Mouse (Mus musculus) regulatory T cell (primary cell): Measurements from ENCODE around the gene Lars2.
"Not testable (repeated sequence)": the region's sequence is repeated elsewhere in the genome, so short reads cannot be mapped to it uniquely, and the experiment has no call there.

Experiments
- in situ Hi-C: fragments of 300-600 bp; cut with MboI, MseI; formaldehyde crosslinking; loops from one replicate; pipeline ENCODE4 v1.15.1; 2025; ENCODE audit warnings: high pct_unique_total_duplicates

The Lars2 gene

DNA sequence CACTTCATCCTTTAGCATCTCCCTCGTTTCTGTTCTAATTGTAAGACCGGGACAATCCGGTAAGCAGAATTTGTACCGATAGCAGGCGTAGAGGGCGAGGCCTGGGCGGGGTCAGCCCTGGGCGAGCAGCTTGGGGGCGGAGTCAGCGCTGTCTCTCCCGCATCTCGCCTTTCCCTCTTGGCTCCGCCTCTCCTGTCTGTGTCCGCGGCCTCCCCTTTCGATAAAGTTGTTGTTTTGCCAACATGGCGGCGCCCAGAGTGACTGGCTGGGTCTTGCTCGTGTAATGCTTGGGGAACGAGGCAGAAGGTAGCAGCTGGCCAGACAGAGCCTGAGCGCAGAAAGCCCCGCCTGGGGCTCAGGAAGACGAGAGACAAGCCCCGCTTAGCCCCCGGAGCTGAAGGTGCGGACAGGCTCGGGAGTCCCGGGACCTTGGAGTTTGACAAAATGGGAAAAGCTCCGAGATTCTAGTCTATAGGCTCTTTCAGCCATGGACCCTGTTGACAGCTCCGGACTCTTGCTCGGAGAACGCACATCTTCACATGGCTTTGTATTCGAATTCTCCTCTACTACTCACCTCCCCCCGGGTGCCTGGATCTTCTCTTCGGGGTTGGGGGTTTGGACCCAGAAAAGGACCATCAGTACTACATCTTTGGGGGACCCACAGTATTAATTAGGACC is at the start of gene Lars2:
TSS of gene Lars2 (plus strand) at position 220 of the 678 bp plus-strand sequence.
- in situ Hi-C loops = loop anchor here (10.0 kb wide), 1 partner anchor 1652 kb away; the partner anchor contains the start of genes Nktr and Ss18l2

DNA sequence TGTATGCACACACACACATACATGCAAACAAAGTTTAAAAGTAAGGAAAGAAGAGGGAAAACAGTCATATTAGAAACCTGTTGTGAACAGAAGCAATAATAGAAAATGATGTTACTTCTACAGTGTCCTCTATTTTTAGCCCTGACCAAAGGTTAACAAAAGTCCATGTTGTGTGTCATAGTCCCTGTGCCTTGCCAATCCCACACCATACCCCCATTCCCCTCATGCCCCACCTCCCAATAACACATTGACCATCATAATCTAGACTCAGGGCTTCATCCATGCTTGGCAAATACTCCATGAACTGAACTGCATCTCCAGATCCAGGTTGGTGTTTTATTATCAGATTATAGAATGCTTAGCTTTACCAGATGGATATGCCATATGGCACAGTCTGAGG is 40.6 kb upstream of the Lars2 start:
- in situ Hi-C loops = no loop called here

DNA sequence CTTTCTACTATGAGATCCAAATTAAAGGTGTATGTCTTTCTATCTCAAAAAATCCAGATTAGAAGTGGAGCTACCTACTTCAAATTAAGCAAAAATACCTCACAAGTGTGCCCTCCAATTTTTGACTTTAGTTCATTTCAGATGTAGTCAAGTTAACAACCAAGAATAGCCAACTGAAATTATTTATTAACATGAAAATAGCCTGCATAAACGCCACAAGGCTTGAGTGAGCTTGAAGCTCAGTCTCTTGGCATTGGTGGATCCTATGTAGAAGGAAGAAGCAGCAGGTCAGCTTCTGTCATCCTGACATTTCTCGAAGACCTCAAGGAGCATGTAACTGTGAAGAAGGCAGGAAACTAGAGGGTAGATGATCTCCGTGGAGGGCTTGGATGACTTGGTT is 38.4 kb upstream of the Lars2 start:
- in situ Hi-C loops = no loop called here

DNA sequence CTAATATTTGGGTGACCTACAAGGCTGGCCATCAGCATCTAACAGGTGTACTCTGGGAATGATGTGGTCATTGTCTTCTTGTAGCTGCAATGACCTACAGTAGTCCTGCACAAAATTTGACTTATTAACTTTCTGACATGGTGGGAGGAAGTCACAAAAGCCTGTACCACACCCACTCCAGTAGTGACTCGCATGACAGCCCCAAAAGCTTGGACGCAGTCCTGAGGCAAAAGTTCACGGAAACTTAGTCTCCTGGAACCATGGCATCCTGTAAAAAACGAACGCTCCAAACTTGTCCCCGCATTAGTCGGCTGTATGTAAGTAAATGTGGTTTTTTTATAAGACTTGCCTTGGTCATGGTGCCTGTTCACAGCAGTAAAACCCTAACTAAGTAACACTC is 36.9 kb upstream of the Lars2 start:
- in situ Hi-C loops = no loop called here

DNA sequence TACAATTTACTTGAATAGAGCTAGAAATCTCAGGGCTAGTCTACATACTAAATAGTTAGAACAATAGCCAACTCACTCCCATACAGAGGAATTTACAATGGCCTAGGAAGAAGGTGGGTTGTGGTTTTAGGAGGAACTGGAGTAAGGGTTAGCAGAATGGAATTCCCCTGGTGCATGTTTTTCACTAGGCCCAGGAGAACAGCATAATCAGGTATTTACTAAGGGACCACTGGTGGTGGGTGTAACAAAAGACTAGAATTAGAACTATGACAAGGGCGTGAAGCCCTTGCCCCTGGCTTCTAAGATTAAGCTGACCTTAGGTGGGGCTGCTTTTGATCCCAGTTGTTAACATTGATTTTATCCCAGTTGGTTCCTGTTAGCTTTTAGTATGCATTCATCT is 36.5 kb upstream of the Lars2 start:
- in situ Hi-C loops = not testable (repeated sequence)

DNA sequence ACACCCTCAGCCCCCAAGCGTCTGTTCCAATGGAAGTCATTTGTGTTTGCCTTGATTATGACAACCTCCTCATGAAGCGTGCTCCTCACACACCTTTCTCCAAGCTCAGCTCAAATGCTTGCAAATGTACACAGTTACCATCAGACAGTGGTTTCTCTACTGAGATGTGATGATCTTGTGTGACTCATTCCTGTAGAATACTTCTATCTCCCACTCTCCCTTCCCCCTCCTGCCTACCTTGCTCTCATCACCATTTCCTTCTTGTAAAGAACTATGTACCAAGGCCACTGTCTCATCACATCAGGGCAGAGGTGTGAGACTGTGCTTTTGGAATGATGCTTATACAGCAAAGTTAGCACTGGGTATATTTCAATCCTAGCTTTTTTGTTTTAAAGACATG is 33.2 kb upstream of the Lars2 start:
- in situ Hi-C loops = no loop called here

DNA sequence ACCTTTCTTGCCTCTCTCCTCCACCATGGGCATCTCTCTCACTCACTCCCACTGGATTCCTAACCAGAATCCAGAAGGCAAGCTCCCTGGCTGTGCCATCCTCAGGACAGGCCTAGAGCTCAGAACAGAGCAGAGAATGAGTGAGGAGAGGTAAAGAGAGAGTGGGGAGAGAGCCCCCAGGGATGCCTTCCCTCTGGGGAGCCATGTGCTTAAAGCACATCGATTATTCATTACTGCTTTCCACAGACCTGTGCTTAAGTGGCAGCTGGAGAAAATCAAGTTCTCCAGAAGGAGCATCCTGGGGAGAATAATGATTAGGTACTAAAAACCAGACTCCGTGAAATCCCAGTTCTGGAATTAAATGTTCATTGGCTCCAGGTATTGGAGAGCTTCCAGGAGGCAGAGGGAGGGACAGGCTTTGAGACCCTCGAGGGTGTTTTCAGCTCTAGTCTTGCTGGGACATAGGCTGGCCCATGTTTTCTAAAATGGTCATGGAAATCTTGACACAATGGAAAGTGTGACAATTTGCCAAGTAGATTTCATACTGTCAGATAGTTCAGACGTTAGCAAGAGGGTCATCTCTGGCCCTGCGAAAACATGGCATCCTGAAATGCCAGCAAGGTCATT is 31.6 kb upstream of the Lars2 start:
- in situ Hi-C loops = no loop called here

DNA sequence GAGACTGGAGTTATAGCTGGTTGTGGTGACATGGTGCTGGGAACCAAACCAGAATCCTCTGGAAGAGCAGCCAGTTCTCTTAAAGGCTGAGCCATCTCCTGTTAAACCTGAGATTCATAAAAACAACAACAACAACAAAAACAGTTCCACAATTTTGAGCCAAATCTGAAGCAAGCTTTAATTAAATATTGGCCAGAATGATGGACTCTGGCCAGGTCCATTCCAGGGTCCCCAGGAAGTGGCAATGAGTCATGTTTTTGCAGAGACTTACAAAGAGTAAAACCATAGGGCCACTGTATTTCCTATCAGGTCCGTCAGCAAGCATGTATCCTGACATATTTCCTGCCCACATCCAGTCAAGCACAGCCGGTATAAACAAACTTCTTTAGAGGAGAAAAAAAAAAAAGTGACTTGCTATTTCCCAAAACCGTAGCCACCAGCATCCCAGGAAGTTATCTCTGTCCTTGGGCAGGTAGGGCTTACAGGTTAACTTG is 27.0 kb upstream of the Lars2 start:
- in situ Hi-C loops = no loop called here

DNA sequence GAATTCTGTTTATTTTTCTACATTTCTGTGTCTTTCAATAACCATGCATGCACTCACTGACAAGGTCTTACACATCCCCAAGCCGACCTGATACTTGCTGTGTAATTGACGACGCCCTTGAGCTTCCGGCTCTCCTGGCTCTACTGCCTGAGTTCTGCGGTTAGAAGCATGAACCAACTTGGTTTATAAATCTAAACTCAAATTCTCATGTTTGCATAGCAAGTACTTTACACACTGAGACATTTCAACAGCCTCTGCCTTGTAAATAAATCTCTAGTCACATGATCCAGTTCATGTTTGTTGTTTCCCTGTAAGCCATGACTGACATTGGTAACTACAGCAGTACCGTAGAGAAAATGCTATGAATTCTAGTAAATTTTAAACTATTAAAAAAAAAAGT is 25.5 kb upstream of the Lars2 start:
- in situ Hi-C loops = no loop called here

DNA sequence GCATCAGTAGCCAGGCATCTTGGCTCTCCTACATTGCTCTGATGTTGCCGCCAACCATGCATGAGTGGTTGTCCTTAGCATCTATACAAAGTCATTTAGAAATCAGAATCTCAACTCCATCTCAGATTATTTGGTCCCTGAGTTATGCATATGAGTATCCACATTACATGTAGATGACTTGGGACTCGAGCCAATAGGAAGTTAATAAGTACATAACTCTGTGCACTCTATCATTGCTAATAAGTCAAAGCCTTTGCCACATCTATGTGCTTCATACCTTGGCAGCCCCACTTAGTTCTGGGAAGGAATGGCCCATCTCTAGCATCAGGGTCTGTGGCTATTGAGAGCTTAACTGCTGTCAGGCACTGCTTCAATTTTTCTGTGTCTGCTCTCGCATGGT is 23.7 kb upstream of the Lars2 start:
- in situ Hi-C loops = no loop called here

DNA sequence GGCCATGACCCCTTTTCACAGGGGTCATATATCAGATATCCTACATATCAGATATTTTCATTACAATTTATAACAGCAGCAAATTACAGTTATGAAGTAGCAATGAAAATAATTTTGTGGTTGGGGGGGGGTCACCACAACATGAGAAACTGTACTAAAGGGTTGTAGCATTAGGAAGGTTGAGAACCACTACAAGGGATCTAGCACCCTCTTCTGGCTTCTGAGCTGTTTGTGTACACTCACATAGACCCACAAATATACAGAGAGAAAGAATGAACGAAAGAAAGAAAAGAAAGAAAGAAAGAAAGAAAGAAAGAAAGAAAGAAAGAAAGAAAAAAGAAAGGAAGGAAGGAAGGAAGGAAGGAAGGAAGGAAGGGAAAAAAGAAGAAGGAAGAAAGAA is 17.4 kb upstream of the Lars2 start:
- in situ Hi-C loops = not testable (repeated sequence)

DNA sequence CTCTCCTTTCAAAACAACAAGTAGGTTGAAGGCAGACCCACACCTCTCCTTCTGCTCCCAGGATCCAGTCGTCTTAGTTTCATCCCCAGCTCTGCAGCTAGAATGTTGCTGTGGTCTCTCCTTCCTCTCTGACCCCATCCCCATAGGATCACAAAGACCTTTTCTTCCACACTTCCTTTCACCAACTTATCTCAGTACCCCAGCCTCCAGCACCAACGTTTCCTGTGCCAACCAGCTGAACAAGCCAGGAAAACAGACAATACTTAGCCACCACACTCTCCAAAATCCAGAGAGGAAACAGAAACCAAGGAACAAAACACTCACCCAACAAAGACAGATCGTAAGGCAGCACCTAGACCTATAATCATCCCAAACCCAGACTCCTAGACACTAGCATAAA is 6.7 kb upstream of the Lars2 start:
- in situ Hi-C loops = loop anchor here (10.0 kb wide), 1 partner anchor 1645 kb away; the partner anchor contains the start of genes Nktr and Ss18l2

DNA sequence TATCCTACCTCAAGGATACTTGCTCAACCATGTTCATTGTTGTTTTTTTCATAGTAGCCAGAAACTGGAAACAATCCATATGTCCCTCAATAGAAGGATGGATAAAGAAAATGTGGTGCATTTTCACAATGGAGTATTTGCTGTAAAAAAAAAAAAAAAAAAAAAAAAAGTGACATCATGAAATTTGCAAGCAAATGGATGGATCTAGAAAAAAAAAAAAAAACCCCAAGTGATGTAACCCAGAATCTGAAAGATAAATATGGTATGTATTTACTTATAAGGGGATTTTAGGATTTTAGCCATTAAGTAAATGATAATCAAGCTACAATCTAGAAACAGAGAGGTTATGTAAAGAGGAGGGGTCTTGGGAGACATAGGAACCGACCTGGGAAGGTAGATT is 1.4 kb upstream of the Lars2 start:
- in situ Hi-C loops = loop anchor here (10.0 kb wide), 1 partner anchor 1651 kb away; the partner anchor contains the start of genes Nktr and Ss18l2

DNA sequence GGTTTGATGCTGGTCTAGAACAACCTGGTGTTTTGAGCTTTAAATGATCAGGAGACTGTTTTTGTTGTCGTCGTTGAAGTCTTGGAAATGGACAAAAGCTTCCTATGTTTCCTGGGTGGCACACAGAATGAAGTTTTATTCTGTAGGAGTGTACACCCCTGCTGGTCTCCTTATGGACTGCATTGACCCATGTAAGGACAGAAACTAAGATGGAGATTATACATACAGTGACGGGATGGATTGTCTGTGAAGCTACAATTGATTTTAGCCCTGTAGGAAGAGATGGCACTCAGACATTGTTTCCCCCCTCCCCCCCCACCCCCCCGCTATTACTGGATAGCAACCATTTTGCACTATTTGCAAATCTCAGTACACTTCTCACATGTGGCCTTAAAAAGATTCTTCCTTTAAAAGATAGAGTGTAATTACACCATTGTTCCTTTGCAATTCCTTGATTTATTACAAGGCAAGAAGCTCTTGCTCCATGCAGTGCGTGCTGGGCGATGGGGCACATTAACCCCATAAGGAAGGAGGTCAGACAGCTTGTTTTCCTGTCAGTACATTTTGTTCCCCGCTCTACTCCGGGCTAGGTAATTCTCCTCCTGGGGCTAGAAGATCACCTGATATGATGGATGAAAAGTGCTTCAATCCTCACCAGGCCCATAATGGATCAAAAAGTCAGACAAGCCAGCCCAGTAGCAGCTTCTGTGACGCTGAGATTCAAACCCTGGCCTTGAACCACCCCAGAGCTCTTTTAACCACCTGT is 602 bp upstream of the Lars2 start:
- in situ Hi-C loops = loop anchor here (10.0 kb wide), 1 partner anchor 1651 kb away; the partner anchor contains the start of genes Nktr and Ss18l2

DNA sequence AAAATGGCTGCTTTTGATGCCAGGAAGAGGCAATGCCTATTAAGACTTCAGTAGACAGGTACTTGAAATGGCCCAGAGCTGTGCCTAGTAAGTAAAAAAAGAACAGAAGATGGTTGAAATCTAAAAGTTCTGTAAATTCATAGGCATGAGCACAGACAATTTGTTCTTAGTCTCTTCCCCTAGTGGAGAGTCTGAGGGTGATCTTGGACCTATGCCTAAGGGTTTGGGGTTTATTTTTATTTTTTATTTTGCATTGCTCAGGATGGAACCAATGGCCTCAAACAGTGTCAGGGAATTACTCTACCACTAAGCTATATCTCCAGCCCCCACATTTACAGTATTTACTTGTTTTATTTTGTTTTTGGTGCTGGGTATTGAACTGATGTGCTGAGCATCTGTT is 909 bp downstream of the Lars2 start:
- in situ Hi-C loops = loop anchor here (10.0 kb wide), 1 partner anchor 1653 kb away; the partner anchor contains the start of genes Nktr and Ss18l2

DNA sequence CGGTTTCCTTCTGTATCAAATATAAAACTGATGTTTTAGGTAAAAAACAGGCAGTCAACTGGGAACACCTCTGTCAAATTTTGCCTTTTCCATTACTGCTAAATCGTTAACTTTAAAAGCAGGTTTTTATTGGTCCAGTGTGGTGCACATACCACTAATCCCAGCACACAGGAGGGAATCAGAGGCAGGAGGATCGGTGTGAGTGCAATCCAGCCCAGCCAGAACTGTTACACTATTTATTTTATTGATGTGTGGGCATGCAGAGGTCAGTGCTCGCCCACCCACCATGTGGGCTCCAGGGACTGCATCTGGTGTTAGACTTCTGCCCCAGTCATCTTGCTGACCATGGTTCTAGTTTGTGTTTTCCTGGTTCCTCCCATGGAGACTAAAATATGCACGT is 15.7 kb downstream of the Lars2 start:
- in situ Hi-C loops = no loop called here

DNA sequence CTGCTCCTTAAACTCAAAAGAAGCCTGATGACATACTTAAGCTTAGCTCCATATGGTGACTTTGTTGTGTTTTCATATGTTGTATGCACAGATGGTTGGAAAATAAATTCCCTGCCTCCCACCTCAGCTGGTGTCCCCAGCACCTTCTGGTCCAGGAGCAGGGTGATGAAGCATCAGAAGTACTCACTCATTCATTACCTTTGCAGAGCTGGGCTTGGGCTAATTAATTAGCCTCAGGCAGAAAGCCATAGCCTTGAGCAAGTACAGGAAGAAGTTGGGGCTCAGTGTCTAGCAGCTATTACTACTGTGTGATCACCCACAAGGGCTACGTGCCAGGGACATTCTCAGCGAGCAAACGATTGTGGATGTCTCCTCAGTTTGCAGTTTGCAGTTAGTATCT is 18.0 kb downstream of the Lars2 start:
- in situ Hi-C loops = no loop called here

DNA sequence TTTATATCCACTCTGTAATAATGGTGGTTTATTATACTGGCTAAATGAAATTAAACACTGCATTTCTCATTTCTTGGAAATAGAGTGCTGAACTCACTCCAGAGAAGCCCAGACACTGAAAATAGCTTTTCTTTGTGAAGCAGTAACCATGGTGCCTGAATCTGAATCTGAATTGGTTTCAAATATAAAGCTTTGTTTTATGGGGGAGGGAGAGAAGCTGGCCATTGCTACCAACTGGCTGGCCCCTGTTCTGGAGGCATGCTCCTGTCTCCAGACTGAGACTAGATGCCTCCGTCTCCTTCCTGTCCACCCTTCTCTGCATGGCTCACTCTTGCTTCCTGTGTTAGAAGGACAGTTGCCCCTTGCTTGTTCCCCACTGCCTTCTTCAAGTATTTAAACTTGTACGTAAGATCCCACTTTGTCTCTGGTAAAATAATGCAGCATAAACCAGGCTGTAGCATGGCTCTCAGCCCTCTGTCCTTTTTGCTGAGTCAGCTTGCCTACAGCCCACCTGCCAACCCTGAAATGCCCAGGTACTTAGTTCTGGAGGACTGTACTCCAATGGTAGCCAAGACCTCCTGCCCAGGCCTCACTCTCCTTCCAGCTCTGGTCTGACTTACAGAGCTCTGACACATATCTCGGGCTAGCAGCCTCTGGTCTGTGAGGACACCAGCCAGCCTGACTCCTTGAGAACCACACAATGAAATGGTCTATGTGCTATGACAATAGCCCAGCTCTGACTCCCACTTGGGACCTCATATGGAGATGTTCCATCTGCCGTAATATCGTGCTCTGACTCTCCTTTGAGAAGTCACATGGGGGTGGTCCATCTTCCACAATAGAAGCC is 18.8 kb downstream of the Lars2 start:
- in situ Hi-C loops = no loop called here

DNA sequence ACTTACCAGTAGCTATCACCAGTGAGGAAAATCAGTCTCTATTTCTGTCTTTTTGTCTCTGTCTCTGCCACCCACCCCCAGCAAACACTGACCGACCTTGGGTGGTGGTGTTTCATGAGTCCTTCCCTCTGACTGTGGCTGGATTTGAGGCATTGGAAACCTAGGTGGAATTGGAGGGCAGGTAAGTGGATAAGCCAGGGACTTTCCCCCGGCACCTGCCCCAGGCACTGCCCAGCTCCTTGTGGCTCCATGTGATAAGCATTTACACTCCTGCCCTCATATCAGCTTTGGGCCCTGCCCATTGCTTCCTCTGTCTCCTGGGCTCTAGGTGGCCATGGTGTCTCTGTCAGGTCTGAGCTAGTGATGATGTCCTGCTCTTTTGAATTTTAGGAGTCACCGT is 19.6 kb downstream of the Lars2 start:
- in situ Hi-C loops = no loop called here

DNA sequence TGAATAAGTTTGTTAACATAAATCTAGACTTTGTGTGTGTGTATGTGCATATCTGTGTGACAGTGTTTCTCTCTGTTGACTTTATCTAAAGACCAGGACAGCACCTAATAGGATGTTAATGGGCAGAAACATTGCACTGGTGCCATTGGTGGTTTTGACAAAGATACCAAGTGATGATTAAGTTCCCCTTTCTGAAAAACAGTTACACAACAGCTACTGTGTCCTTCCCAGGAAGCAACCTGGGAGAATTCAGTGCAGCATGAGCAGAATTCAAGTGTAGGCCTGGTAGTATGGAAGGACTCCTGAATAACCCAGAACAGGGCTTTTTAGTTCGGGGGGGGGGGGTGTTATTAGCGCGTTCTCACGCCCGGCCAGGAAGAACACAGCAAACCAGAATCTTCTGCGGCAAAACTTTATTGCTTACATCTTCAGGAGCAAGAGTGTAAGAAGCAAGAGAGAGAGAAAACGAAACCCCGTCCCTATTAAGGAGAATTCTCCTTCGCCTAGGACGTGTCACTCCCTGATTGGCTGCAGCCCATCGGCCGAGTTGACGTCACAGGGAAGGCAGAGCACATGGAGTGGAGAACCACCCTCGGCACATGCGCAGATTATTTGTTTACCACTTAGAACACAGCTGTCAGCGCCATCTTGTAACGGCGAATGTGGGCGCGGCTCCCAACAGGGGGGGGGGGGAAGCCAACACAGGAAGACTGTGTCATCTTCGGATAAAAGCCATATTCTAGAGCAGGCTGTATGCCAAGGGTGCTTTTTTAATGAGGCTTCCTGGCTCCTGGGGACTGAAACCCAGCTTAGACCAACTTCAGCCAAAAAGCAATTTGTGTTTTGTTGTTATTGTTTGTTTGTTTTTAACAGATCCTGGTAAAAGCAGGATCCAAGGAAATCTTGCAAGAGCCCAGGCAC is 21.6 kb downstream of the Lars2 start:
- in situ Hi-C loops = not testable (repeated sequence)
